Mouse (Mus musculus) liver (tissue): ENCODE measurements around the gene Bricd5.
"Not testable (repeated sequence)": the region's sequence is repeated elsewhere in the genome, so short reads cannot be mapped to it uniquely, and the experiment has no call there.

Experiments
- DNase-seq: peaks from one replicate; pipeline ENCODE4 v3.0.0-alpha.2; 2020; ENCODE audit warnings: mixed read lengths

Gene Bricd5

GRCm38 (mm10) chr17:24473612-24474275 lies at the start of gene Bricd5:
TSS of gene Bricd5 (plus strand) at chr17:24473884.
- no peak for DNase-seq

GRCm38 (mm10) chr17:24424489-24424888 lies 49.2 kb upstream of the Bricd5 start:
- DNase-seq, result no peak

GRCm38 (mm10) chr17:24425326-24425725 lies 48.4 kb upstream of the Bricd5 start:
- not testable (repeated sequence) for DNase-seq

GRCm38 (mm10) chr17:24425905-24426304 lies 47.8 kb upstream of the Bricd5 start:
- no peak for DNase-seq

GRCm38 (mm10) chr17:24426471-24427169 lies 47.1 kb upstream of the Bricd5 start, which contains the start of gene Eci1:
TSS of gene Eci1 (plus strand) at chr17:24426641.
- DNase-seq, result peak; percentile 97

GRCm38 (mm10) chr17:24427170-24427557 lies 46.5 kb upstream of the Bricd5 start:
- peak; percentile 41 for DNase-seq

- no peak for DNase-seq
Observed at GRCm38 (mm10) chr17:24429201-24429983, 44.3 kb upstream of the Bricd5 start.

GRCm38 (mm10) chr17:24437016-24437415 lies 36.7 kb upstream of the Bricd5 start:
- DNase-seq, result peak; percentile 18

- no peak for DNase-seq
Observed at GRCm38 (mm10) chr17:24440377-24440776, 33.3 kb upstream of the Bricd5 start.

- no peak for DNase-seq
Observed at GRCm38 (mm10) chr17:24441148-24441547, 32.5 kb upstream of the Bricd5 start.

- no peak for DNase-seq
Observed at GRCm38 (mm10) chr17:24442107-24442506, 31.6 kb upstream of the Bricd5 start.

GRCm38 (mm10) chr17:24442632-24443155 lies 31.0 kb upstream of the Bricd5 start, which contains the start of gene Dnase1l2:
TSS of gene Dnase1l2 (minus strand) at chr17:24443105.
- DNase-seq, result no peak

- no peak for DNase-seq
Observed at GRCm38 (mm10) chr17:24443409-24443808, 30.3 kb upstream of the Bricd5 start.

- DNase-seq, result no peak
Observed at GRCm38 (mm10) chr17:24446590-24446989, 27.1 kb upstream of the Bricd5 start.

- no peak for DNase-seq
Observed at GRCm38 (mm10) chr17:24449507-24449906, 24.2 kb upstream of the Bricd5 start.

GRCm38 (mm10) chr17:24451220-24451619 lies 22.5 kb upstream of the Bricd5 start:
- DNase-seq, result no peak

- DNase-seq, result peak; percentile 49
Observed at GRCm38 (mm10) chr17:24453372-24453771, 20.3 kb upstream of the Bricd5 start.

GRCm38 (mm10) chr17:24454218-24454755 lies 19.4 kb upstream of the Bricd5 start:
- DNase-seq, result no peak

- DNase-seq, result peak; percentile 100
Observed at GRCm38 (mm10) chr17:24454756-24455522, 18.7 kb upstream of the Bricd5 start.

GRCm38 (mm10) chr17:24455523-24456206 lies 18.0 kb upstream of the Bricd5 start:
- not testable (repeated sequence) for DNase-seq

- peak; percentile 35 for DNase-seq
Observed at GRCm38 (mm10) chr17:24461580-24461979, 12.1 kb upstream of the Bricd5 start.
